Mouse (Mus musculus) hindbrain, embryonic 14.5 days (tissue): ENCODE measurements around the gene Fabp6. TPM values are rescaled to one million over a fixed set of nuclear protein-coding genes. Genes with fewer than 3 reads are reported as not detected.
A peak's percentile ranks its signal among the peaks of the same experiment; 100 is the strongest.

Experiments
- ATAC-seq: fragments of 200-750 bp; cut with Nextera tagmentation; 2 replicates; pipeline ENCODE4 v1.8.0; 2017; ENCODE audit warnings: moderate number of reproducible peaks, mild to moderate bottlenecking, moderate TSS enrichment, moderate library complexity; ENCODE audit not compliant: low FRiP score
- DNase-seq: peaks from one replicate; pipeline ENCODE4 v3.0.0-alpha.2; 2015; ENCODE audit warnings: low spot score
- H3K27ac ChIP-seq: fragments of 300-500 bp; sonication (generic); 2 replicates; pipeline ENCODE4 v1.5.1; 2014; ENCODE audit warnings: mild to moderate bottlenecking, moderate library complexity
- H3K27me3 ChIP-seq: fragments of 300-500 bp; sonication (generic); 2 replicates; pipeline ENCODE4 v1.6.1; 2014; ENCODE audit warnings: mild to moderate bottlenecking, low read length, mixed read lengths; ENCODE audit not compliant: control insufficient read depth, insufficient read depth
- H3K36me3 ChIP-seq: fragments of 300-500 bp; sonication (generic); replicated peaks from 2 replicates; pipeline ENCODE4 v1.6.1; 2014; ENCODE audit not compliant: control insufficient read depth, insufficient read depth
- H3K4me1 ChIP-seq: fragments of 300-500 bp; sonication (generic); replicated peaks from 2 replicates; pipeline ENCODE4 v1.6.1; 2014; ENCODE audit warnings: antibody characterized with exemption, low read length, mixed read lengths; ENCODE audit not compliant: control insufficient read depth, insufficient read depth
- H3K4me2 ChIP-seq: fragments of 300-500 bp; sonication (generic); replicated peaks from 2 replicates; pipeline ENCODE4 v1.6.1; 2014; ENCODE audit warnings: mild to moderate bottlenecking, moderate library complexity
- H3K4me3 ChIP-seq: fragments of 300-500 bp; sonication (generic); replicated peaks from 2 replicates; pipeline ENCODE4 v1.5.1; 2014; ENCODE audit warnings: mild to moderate bottlenecking, low read length
- H3K9ac ChIP-seq: fragments of 300-500 bp; sonication (generic); 2 replicates; pipeline ENCODE4 v1.6.1; 2014
- H3K9me3 ChIP-seq: fragments of 300-500 bp; sonication (generic); 2 replicates; pipeline ENCODE4 v1.6.1; 2016; ENCODE audit warnings: low read length; ENCODE audit not compliant: control insufficient read depth
- WGBS: fragments of 180-500 bp; shearing (Covaris S2); extraction: QIAGEN DNeasy Blood & Tissue Kit; methylation state at CpG from one replicate; pipeline ENCODE4 v1.1.7; 2014; 5-methylcytosine and 5-hydroxymethylcytosine counted together
- polyA plus RNA-seq: library from polyadenylated mRNA; unstranded; fragments of >200 nt; fragmentation: Nextera tagmentation; extraction: Ambion mirVana; gene quantifications from 2 replicates; pipeline ENCODE4 v1.2.1, GENCODE M21; 2014

Fabp6 gene
- polyA plus RNA-seq, 1 experiment from 2014 or later, result not detected

DNA sequence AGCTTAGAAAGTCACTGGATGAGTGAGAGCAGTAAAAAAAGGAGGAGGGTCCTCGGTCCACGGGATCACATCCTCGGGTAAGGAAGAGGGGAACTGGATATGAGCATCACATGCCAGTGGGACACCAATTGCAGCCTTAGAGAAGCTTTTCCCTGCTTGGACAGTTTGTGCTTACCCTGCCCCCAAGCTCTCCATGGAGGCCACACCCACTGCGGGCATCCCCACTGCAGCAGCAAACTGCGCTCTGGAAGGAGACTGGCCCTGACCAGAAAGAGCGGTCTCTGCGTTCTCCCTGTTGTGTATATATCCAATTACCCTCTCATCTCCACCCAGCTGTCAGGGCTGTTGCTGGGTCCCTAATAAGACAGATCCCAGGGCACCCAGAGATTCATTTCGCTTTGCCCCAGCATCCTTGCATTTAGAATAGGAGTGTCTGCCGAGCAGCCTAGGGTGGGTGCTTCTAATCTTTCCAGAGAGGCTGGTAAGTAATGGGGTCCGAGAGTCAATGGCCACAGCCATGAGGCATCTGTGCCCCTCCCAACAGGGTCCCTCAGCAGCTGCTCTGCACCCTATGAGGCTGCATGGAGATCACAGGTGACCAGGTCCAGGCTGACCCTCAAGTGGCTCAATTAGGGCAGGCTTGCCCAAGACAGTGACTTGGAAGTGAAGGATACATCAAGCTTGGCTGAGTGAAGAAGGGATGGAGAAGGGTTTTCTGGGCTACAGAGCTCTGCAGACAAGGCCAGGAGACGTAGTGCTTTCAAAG, 23.4 kb downstream of the Fabp6 start:
- Histone ChIP-seq H3K27me3 (no peaks in the 10 kb centered on the region), H3K4me1 (peaks cover 11% of the 10 kb centered on the region), H3K9me3 (no peaks in the 10 kb centered on the region), H3K36me3 (peaks cover 20% of the 10 kb centered on the region; the same call in 1 of the 2 replicates), H3K4me2 (no peak overlapping the region), H3K4me3 (no peak overlapping the region), H3K27ac (no peak overlapping the region), H3K9ac (no peak overlapping the region)
- ATAC-seq (no peak), DNase-seq (no peak)
- 62% methylated on average over 11 of the region's 11 CpGs for WGBS

DNA sequence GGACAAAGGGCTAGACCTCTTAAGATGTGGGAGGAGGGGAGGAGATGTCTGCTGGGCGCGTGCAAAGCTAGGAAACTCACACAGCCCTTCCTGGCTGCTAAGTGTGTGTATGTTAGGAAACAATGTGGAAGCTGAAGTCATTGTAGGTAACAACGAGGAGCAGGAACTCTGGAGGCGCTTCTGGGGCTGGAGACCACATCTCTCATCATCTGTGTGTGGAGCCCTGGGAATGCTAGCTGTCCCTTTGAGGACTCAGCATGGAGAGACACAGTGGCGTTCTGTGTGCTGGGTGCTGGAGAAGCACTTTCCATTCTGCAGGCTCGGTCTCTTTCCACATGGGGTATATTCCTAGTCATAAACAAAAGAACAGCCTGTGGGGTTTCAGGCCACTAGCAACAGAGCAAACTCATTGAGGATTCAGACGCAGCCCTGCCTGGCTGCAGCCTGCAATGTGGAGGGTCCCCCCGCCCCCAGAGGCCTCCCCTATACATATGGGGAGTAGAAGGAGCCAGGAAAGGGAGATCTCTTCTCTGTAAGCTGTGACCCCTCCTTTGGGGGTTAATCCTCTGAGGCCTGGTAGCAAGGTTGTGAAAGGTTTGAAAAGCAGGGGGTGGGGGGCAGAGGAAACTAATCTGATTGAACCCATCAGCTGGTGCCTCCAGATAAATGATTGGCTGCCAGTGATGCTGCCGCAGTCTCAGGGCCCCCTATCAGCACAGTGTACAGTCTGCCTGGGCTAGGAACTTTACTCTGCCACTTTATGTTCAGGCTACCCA, 25.8 kb downstream of the Fabp6 start:
- Histone ChIP-seq H3K9me3 (no peaks in the 10 kb centered on the region), H3K9ac (no peak overlapping the region), H3K36me3 (peaks cover 7% of the 10 kb centered on the region; the same call in 1 of the 2 replicates), H3K4me3 (no peak overlapping the region), H3K4me2 (peak overlapping the region; percentile 23), H3K4me1 (peaks cover 13% of the 10 kb centered on the region), H3K27ac (peak overlapping the region; percentile 60), H3K27me3 (no peaks in the 10 kb centered on the region)
- ATAC-seq (peak; percentile 86), DNase-seq (no peak)
- WGBS, result 7% methylated on average over 9 of the region's 9 CpGs

DNA sequence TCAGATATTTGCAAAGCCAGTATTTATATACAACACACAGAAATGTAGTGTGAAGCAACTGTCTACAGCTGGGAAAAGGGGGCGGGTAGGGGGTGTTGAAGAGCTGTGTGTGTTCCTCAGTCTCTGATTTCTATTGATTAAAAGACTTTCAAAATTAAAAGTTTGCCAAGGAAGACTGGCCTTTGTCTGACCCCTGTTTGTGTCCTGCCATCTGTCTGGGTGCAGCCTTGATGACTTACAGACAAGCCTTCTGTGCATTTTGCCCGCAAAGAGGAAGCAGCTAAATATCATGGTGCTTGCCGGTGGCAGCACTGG, 26.3 kb downstream of the Fabp6 start:
- peak overlapping the region; percentile 60 for H3K27ac ChIP-seq
- H3K9me3 ChIP-seq, result no peaks in the 10 kb centered on the region
- H3K36me3 ChIP-seq, result peaks cover 3% of the 10 kb centered on the region; the same call in 1 of the 2 replicates
- no peak overlapping the region for H3K4me3 ChIP-seq
- ATAC-seq (no peak), DNase-seq (no peak)
- no peak overlapping the region for H3K9ac ChIP-seq
- peaks cover 13% of the 10 kb centered on the region for H3K4me1 ChIP-seq
- H3K4me2 ChIP-seq, result peak overlapping the region; percentile 23; the same call in 1 of the 2 replicates
- no peaks in the 10 kb centered on the region for H3K27me3 ChIP-seq
- WGBS, result 15% methylated on average over 3 of the region's 3 CpGs

DNA sequence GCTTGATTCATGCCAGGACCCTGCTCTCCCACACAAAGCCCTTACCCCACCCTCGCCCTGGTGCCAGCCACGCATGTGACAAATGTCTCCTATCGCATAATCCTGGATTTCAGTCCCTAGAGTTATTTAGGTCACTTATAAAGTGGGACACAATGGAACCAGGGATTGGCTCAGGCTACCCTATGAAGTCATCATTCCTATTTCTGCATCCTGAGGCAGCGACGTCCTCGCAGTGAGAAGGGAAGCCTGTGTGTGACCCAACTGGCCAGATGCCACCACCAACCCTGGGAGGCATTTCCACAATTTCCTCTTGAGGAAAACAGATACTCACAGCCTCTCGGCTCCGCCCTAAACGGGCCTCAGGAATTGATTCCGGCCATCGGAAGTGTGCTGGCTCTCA, 31.7 kb downstream of the Fabp6 start:
- DNase-seq (no peak), ATAC-seq (peak; percentile 51)
- no peaks in the 10 kb centered on the region for H3K36me3 ChIP-seq
- no peaks in the 10 kb centered on the region for H3K9me3 ChIP-seq
- 66% methylated on average over 11 of the region's 11 CpGs for WGBS
- peaks cover 26% of the 10 kb centered on the region for H3K4me1 ChIP-seq
- H3K9ac ChIP-seq, result no peak overlapping the region
- H3K27me3 ChIP-seq, result no peaks in the 10 kb centered on the region
- H3K4me2 ChIP-seq, result no peak overlapping the region
- no peak overlapping the region for H3K4me3 ChIP-seq
- peak overlapping the region; percentile 12; the same call in 1 of the 2 replicates for H3K27ac ChIP-seq

DNA sequence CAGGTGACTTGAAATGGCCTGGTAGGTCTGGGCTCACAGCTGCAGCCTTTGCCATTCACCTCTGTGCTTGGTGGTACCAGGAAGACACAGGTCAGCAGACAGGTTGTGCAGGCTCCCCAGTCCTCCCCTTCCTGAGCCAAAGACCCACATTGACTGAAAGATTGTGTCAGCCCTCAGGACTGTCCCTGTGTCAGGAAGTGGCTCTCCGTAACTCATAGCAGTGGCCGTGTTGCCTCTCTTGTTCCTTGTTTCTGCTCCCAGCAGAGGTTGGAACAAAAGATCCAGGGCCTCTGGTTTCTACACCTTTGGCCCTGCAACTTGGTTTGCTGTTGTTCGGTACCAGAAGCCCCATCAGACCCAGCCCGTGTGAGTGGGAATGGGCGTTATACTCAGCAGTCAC, 32.2 kb downstream of the Fabp6 start:
- peak overlapping the region; percentile 12; the same call in 1 of the 2 replicates for H3K27ac ChIP-seq
- no peaks in the 10 kb centered on the region for H3K9me3 ChIP-seq
- no peaks in the 10 kb centered on the region for H3K27me3 ChIP-seq
- H3K9ac ChIP-seq, result no peak overlapping the region
- H3K36me3 ChIP-seq, result no peaks in the 10 kb centered on the region
- no peak for ATAC-seq
- H3K4me2 ChIP-seq, result no peak overlapping the region
- no peak overlapping the region for H3K4me3 ChIP-seq
- peaks cover 26% of the 10 kb centered on the region for H3K4me1 ChIP-seq
- DNase-seq, result no peak
- 83% methylated on average over 5 of the region's 5 CpGs for WGBS

DNA sequence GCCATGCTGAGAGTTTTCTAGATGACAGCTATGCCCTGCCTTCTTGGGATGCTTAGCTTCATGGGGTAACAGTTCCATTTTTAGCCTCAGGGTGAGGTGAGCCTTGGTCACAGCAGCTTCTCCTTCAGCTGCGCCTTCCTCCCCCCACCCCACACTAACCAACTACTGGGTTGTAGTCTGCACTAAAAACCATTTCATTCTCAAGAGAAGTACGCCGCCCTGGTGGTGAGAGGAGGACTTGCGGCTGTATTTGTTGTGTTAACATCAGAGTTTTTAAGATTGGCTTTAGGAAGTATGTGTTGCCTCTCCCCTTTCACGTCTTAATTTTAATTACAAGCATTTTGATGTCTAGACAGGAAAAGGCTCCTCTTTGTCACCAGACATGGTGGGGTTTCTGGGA, 33.1 kb downstream of the Fabp6 start:
- 69% methylated on average over 5 of the region's 5 CpGs for WGBS
- Histone ChIP-seq H3K9me3 (no peaks in the 10 kb centered on the region), H3K4me1 (peaks cover 26% of the 10 kb centered on the region), H3K4me2 (no peak overlapping the region), H3K27me3 (no peaks in the 10 kb centered on the region), H3K36me3 (no peaks in the 10 kb centered on the region), H3K9ac (no peak overlapping the region), H3K27ac (no peak overlapping the region), H3K4me3 (no peak overlapping the region)
- no peak for DNase-seq
- no peak for ATAC-seq

DNA sequence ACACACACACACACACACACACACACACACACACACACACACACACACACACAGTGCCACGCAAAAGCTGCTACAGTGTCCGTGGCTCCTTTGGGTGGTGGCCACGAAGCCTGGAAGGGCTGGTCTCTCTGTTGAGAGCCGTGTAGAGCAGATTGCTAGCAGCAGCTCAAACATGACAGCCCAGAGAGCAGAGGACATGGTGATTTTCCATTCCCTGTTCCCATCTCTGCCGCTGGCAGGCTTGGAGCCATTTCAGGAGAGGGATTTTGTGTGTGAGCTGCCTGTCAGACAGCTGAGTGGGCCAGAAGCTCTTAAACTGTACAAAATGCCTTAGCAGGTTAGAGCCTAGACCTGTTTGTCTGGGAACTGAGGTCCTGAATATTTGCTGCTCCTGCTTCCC, 34.6 kb downstream of the Fabp6 start:
- H3K36me3 ChIP-seq, result no peaks in the 10 kb centered on the region
- no peaks in the 10 kb centered on the region for H3K27me3 ChIP-seq
- DNase-seq (no peak), ATAC-seq (no peak)
- H3K27ac ChIP-seq, result peak overlapping the region; percentile 47; the same call in 1 of the 2 replicates
- peaks cover 24% of the 10 kb centered on the region for H3K4me1 ChIP-seq
- H3K4me2 ChIP-seq, result no peak overlapping the region
- H3K9me3 ChIP-seq, result no peaks in the 10 kb centered on the region
- WGBS, result 68% methylated on average over 5 of the region's 5 CpGs
- H3K4me3 ChIP-seq, result no peak overlapping the region
- H3K9ac ChIP-seq, result no peak overlapping the region

DNA sequence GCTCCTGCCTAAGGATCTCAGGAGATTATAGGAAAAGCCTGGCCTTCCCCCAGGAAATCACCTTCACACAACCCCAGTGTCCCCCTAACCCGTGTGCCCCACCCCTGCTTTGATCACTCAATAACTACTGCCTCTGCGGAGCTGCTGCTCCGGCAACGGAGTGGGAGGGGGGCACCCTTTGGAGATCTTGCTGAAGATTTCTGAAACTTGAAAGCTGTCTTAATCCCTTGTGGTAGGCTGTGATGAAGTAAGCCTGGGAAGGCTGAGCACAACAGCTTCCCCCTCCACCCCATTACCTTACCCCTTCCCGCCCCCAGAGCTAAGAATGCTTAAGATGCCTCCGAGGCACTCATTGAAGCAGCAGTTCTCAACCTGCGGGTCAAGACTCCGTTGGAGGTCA, 35.5 kb downstream of the Fabp6 start:
- Histone ChIP-seq H3K27me3 (no peaks in the 10 kb centered on the region), H3K36me3 (no peaks in the 10 kb centered on the region), H3K4me2 (no peak overlapping the region), H3K4me3 (no peak overlapping the region), H3K4me1 (peaks cover 24% of the 10 kb centered on the region), H3K9me3 (no peaks in the 10 kb centered on the region), H3K9ac (no peak overlapping the region), H3K27ac (peak overlapping the region; percentile 47; the same call in 1 of the 2 replicates)
- ATAC-seq (0 out of 2 replicates have a peak, but pooled peaks have one; percentile 21), DNase-seq (no peak)
- 20% methylated on average over 8 of the region's 8 CpGs for WGBS

DNA sequence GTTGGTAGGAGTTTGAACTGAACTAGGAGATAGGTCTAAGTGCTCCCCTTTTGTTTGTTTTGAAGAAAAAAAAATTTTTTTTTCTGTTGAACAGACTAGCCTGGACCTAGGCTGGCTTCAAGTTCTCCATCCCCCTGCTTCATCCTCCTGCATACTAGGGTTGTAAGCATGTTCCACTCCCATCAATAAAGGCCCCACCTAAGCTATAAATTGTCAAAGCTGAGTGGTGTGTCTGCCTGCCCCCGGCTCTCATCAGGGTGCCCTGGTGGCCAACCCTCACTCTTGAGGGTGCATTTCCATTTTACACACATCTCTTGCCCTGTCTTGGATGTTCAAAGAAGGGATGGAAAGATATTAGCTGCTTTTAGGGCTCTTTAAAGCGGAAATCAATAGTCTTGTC, 35.9 kb downstream of the Fabp6 start:
- 0 out of 2 replicates have a peak overlapping the region, but pooled peaks have one; percentile 4 for H3K27ac ChIP-seq
- no peak for ATAC-seq
- H3K4me2 ChIP-seq, result no peak overlapping the region

More for the DNA sequence above, 35.9 kb downstream of the Fabp6 start:
- no peaks in the 10 kb centered on the region for H3K36me3 ChIP-seq
- no peaks in the 10 kb centered on the region for H3K9me3 ChIP-seq
- H3K4me3 ChIP-seq, result no peak overlapping the region
- no peak for DNase-seq
- H3K27me3 ChIP-seq, result no peaks in the 10 kb centered on the region
- H3K4me1 ChIP-seq, result peaks cover 24% of the 10 kb centered on the region
- 55% methylated on average over 2 of the region's 2 CpGs for WGBS
- no peak overlapping the region for H3K9ac ChIP-seq
